Mouse (Mus musculus): ENCODE results near the gene Ceacam1.
"Not testable (repeated sequence)": the region's sequence is repeated elsewhere in the genome, so short reads cannot be mapped to it uniquely, and the experiment has no call there.

DNA sequence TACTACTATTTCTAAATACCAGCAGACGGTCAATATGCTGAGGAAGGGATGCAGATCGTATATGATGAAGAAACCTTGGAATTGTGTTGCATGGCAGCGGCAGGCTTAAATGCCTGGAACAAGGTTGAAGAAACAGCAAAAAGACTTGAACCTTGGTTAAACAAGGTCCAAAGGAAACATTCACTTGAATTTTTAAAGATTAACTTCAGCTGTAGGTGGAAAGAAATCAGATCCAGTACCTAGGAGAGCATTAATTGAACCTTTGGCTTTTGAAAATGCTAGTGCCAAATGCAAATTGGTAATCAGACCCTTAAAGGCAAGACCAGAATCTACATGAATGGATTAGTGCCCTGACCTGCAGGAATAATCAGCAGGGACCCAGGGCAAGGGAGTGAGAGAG, 12.0 kb upstream of the Ceacam1 start:
- not testable (repeated sequence) for TF ChIP-seq CTCF (IDR thresholded peaks at IDR 0.05; ENCODE audit: control insufficient read depth, insufficient read depth, low read length); POLR2A (IDR thresholded peaks at IDR 0.05; ENCODE audit: borderline replicate concordance, control insufficient read depth, low read depth, low read length)

Measured in bone marrow, adult 2 months (tissue).